ENCODE assay signal across 20 mouse cellular contexts in the genomic region with DNA sequence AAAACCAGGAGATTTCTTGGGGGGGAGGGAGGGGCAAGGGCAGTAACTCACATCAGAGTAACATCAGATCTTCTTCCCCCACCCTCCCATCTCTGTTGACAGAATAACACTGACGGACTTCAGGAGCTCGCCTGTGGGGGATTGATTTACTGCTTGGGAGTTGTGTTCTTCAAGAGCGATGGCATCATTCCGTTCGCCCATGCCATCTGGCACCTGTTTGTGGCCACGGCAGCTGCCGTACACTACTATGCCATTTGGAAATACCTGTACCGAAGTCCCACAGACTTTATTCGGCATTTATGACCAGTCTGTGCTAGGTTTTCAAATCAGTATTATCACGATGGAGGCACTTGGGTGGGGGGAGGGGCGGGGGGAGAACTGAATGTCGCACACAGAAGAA. TPM values are rescaled to one million over a fixed set of nuclear protein-coding genes. Genes with fewer than 3 reads are reported as not detected.
DNase-seq lines count a peak whose midpoint lies in the region; ATAC-seq lines count a peak whose summit lies in the region.
"Had no signal": no experiment of that assay in that cellular context is flagged by ENCODE, and none has a peak within 500 bp of the region (broad histone marks: within the 10 kb centered on the region; RNA-seq: fewer than 3 reads in every experiment).

No protein-coding gene starts in this region.

- H3K4me1 ChIP-seq in hindbrain, embryonic 16.5 days (ENCODE audit: control insufficient read depth, insufficient read depth, low read depth, low read length): no peaks in the 10 kb centered on the region
- H3K4me1 ChIP-seq in hindbrain, embryonic 13.5 days (replicated peaks): no peaks in the 10 kb centered on the region

- ATAC-seq in hindbrain, embryonic 16.5 days: peak; percentile 48; the same call in 1 of the 2 replicates
- ATAC-seq in hindbrain, embryonic 13.5 days (ENCODE audit: low FRiP score): no peak
- ATAC-seq in activated CD4-positive, CD25-positive, alpha-beta regulatory T cell, adult 4 months: no peak
- ATAC-seq: forebrain, embryonic 14.5 days had no signal

- peaks cover 9% of the 10 kb centered on the region; the same call in 1 of the 2 replicates for H3K36me3 ChIP-seq in hindbrain, embryonic 16.5 days (ENCODE audit: control insufficient read depth, insufficient read depth, low read length)
- peaks cover 43% of the 10 kb centered on the region for H3K36me3 ChIP-seq in hindbrain, embryonic 13.5 days

- no peaks in the 10 kb centered on the region for H3K27me3 ChIP-seq in hindbrain, embryonic 16.5 days (replicated peaks; ENCODE audit: control insufficient read depth, insufficient read depth, low read length)
- no peaks in the 10 kb centered on the region for H3K27me3 ChIP-seq in hindbrain, embryonic 13.5 days
- H3K27me3 ChIP-seq: heart, embryonic 12.5 days; megakaryocyte, embryonic 14.5 days had no signal

- WGBS in hindbrain, embryonic 16.5 days: 91% methylated on average over 12 of the region's 12 CpGs
- 94% methylated on average over 12 of the region's 12 CpGs for WGBS in hindbrain, embryonic 13.5 days

- H3K4me3 ChIP-seq in hindbrain, embryonic 16.5 days (ENCODE audit: low read length): no peak overlapping the region
- H3K4me3 ChIP-seq in hindbrain, embryonic 13.5 days: no peak overlapping the region
- H3K4me3 ChIP-seq: heart, embryonic 12.5 days; left cerebral cortex, adult 2 months; megakaryocyte, embryonic 14.5 days had no signal

- no peak overlapping the region for H3K27ac ChIP-seq in hindbrain, embryonic 16.5 days (ENCODE audit: low read depth, low read length)
- no peak overlapping the region for H3K27ac ChIP-seq in hindbrain, embryonic 13.5 days
- H3K27ac ChIP-seq: left cerebral cortex, adult 2 months; stomach, postnatal 0 days had no signal

- no peak overlapping the region for H3K9ac ChIP-seq in hindbrain, embryonic 16.5 days (ENCODE audit: low read depth, low read length)
- no peak overlapping the region for H3K9ac ChIP-seq in hindbrain, embryonic 13.5 days
- H3K9ac ChIP-seq: heart, embryonic 12.5 days had no signal

- no peaks in the 10 kb centered on the region for H3K9me3 ChIP-seq in hindbrain, embryonic 16.5 days (ENCODE audit: control insufficient read depth, low read length)
- H3K9me3 ChIP-seq in hindbrain, embryonic 13.5 days: no peaks in the 10 kb centered on the region
- H3K9me3 ChIP-seq: heart, embryonic 12.5 days; megakaryocyte, embryonic 14.5 days had no signal

- H3K4me2 ChIP-seq in hindbrain, embryonic 16.5 days (ENCODE audit: low read length): no peak overlapping the region
- H3K4me2 ChIP-seq in hindbrain, embryonic 13.5 days: no peak overlapping the region
- H3K4me2 ChIP-seq: heart, embryonic 12.5 days; liver, embryonic 11.5 days had no signal

- peak; percentile 36 to 46 for DNase-seq in cerebellum, adult 18-20 months
- DNase-seq in cerebellum, postnatal 14 days: peak; percentile 62 to 64
- DNase-seq in gastrocnemius, postnatal 14 days: peak; percentile 55
- no peak for DNase-seq in retina, postnatal 1 day
- DNase-seq in left cerebral cortex, postnatal 25 days (ENCODE audit: low spot score in 2 of 2): no peak
- DNase-seq: heart, postnatal 14 days; kidney, adult 18-20 months; kidney, postnatal 14 days; lung, adult 18-20 months; lung, postnatal 14 days; midbrain, embryonic 14.5 days had no signal

- intact Hi-C loops in gastrocnemius, postnatal 14 days (cut with DNase I; ENCODE audit: low total_unique reads): no loop called here
- intact Hi-C loops in left cerebral cortex, postnatal 25 days (cut with DNase I): no loop called here

RNA-seq across cellular contexts. Expression of a gene that starts 27.3 kb away (rescaled TPM):
- 118 and 125 TPM in 2 replicates for polyA plus RNA-seq in hindbrain, embryonic 16.5 days (2015; fragmentation: Nextera tagmentation; extraction: Ambion mirVana)
- polyA plus RNA-seq in hindbrain, embryonic 13.5 days (2015; fragmentation: Nextera tagmentation; extraction: Ambion mirVana): 105 and 114 TPM in 2 replicates
- total RNA-seq in gastrocnemius, postnatal 14 days (2021): 10 to 100 TPM in 1 of 2 experiments, 1 to 10 TPM in 1; 7.8 to 10.7 TPM
- 10 to 100 TPM; 20.3 to 23.2 TPM for polyA plus RNA-seq in activated CD4-positive, CD25-positive, alpha-beta regulatory T cell, adult 4 months (2017; shearing (Covaris generic))
- 100 to 1,000 TPM; 227 to 240 TPM for total RNA-seq in left cerebral cortex, postnatal 25 days (2021)

Comparison
In these comparisons a context has a peak if more than half of its experiments do, and no peak if none do; other contexts are left out.
1. DNase-seq: peak in cerebellum, adult 18-20 months (2 of 2), cerebellum, postnatal 14 days (2 of 2) and gastrocnemius, postnatal 14 days (single experiment); none in retina, postnatal 1 day (single experiment) and left cerebral cortex, postnatal 25 days (0 of 2).